Mouse (Mus musculus) thymus, adult 2 months (tissue): ENCODE results near the gene Ranbp3l.

ENCODE experiments used
- CTCF ChIP-seq: fragments of 200-500 bp; IDR thresholded peaks from 2 replicates; pipeline ENCODE4 v1.5.1; 2012; ENCODE audit warnings: mild to moderate bottlenecking, control low read depth, low read length, moderate library complexity, borderline replicate concordance; ENCODE audit not compliant: control insufficient read depth, poor library complexity, insufficient read depth; ENCODE audit errors: extremely low read depth
- POLR2A ChIP-seq: fragments of 200-500 bp; IDR thresholded peaks from 2 replicates; pipeline ENCODE4 v1.6.1; 2012; ENCODE audit warnings: mild to moderate bottlenecking, low read length, control low read depth, moderate library complexity; ENCODE audit not compliant: control insufficient read depth, poor library complexity, insufficient read depth; ENCODE audit errors: extremely low read depth

GRCm38 (mm10) chr15:9002762-9003161, 35.0 kb downstream of the Ranbp3l start:
- no peak for TF ChIP-seq POLR2A
- TF ChIP-seq CTCF: no peak
